Mouse (Mus musculus): ENCODE data around the gene Ccdc188. TPM values are rescaled to one million over a fixed set of nuclear protein-coding genes. Genes with fewer than 3 reads are reported as not detected.
A peak's percentile ranks its signal among the peaks of the same experiment; 100 is the strongest.

The Ccdc188 gene
- polyA plus RNA-seq (2014; fragmentation: Nextera tagmentation; extraction: Ambion mirVana), result not detected in 2 replicates

DNA sequence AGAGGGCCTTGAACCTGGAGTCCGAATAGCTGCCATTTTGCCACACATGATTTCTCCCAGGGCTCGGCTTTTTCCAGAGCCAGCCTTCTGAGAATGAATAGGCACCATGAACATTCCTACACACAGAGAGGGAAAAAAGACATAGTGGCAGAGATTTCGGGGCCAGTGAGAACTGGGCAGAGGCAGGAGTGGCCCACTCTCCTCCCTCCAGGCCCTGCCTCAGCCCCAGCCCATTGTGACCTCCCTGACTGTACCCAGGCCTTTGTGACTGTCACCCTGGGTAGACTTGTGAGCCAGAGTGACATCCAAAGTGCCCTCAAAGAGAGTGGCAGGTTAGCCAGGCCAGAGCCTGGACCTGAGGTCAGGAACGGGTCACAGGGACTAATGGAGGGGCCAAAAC is at the start of gene Ccdc188:
TSS of gene Ccdc188 (plus strand) at position 301 of the 400 bp plus-strand sequence.
- H3K4me3 ChIP-seq (ENCODE audit: low read depth, low read length), result no peak within 1 kb of the TSS
- no peaks in the 10 kb centered on the region for H3K9me3 ChIP-seq (ENCODE audit: control insufficient read depth, low read length)
- H3K27ac ChIP-seq (ENCODE audit: low read depth, low read length), result no peak within 1 kb of the TSS
- H3K27me3 ChIP-seq (ENCODE audit: control insufficient read depth, insufficient read depth, low read length), result no peaks in the 10 kb centered on the region
- DNase-seq (ENCODE audit: low spot score, missing footprints) (no peak), ATAC-seq (ENCODE audit: low FRiP score) (no peak)
- no peak within 1 kb of the TSS for H3K4me2 ChIP-seq
- peaks cover 27% of the 10 kb centered on the region for H3K4me1 ChIP-seq (ENCODE audit: control insufficient read depth, insufficient read depth, low read length)
- 90% methylated on average over 4 of the region's 4 CpGs for WGBS
- no peak within 1 kb of the TSS for H3K9ac ChIP-seq (ENCODE audit: low read length)
- no peaks in the 10 kb centered on the region for H3K36me3 ChIP-seq (ENCODE audit: control insufficient read depth, insufficient read depth, low read length)

DNA sequence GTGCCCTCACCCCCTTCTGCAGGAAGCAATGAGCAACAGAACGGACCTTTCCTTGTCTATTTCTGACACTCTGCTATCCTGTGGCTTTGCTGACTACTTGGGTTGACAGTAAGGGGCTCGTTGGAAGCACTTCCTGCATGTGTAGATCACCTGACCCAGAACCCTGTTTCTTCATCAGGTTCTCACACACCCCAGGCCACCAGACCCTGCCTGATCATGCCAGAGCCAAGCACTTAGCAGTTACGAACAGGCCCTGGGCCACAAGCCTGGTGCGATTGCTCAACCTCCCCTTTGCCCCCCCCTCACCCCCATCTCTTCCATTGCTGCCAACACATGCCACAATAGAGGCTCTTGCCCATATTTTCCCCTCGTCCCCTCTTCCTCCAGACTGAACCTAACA is 48.5 kb upstream of the Ccdc188 start:
- no peaks in the 10 kb centered on the region for H3K27me3 ChIP-seq (ENCODE audit: control insufficient read depth, insufficient read depth, low read length)
- no peak overlapping the region for H3K4me3 ChIP-seq (ENCODE audit: low read depth, low read length)
- H3K27ac ChIP-seq (ENCODE audit: low read depth, low read length), result no peak overlapping the region
- H3K4me1 ChIP-seq (ENCODE audit: control insufficient read depth, insufficient read depth, low read length), result peaks cover 8% of the 10 kb centered on the region
- ATAC-seq (ENCODE audit: low FRiP score) (no peak), DNase-seq (ENCODE audit: low spot score, missing footprints) (no peak)
- WGBS, result 79% methylated on average over 5 of the region's 5 CpGs
- no peaks in the 10 kb centered on the region for H3K36me3 ChIP-seq (ENCODE audit: control insufficient read depth, insufficient read depth, low read length)
- no peak overlapping the region for H3K4me2 ChIP-seq
- no peaks in the 10 kb centered on the region for H3K9me3 ChIP-seq (ENCODE audit: control insufficient read depth, low read length)
- no peak overlapping the region for H3K9ac ChIP-seq (ENCODE audit: low read length)

DNA sequence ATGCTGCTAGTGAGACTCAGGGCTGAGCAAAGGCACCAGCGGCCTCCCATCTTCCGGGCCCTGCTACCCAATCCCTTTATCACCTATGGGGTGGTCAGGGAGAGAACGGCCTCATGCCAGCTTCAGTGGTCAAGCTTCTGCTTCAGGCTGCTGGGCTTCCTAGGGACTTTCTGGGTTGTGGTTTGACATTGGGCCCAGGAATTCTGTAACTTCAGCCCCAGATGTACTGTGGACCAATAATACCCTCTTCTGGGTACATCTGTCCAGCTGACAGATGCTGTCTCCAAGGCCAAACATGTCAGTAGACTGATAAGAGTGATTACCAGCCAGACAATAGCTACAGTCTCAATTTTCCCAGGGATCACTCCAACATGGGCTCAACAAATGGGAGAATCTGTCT is 47.9 kb upstream of the Ccdc188 start:
- ATAC-seq (ENCODE audit: low FRiP score) (no peak), DNase-seq (ENCODE audit: low spot score, missing footprints) (no peak)
- no peak overlapping the region for H3K9ac ChIP-seq (ENCODE audit: low read length)
- H3K4me3 ChIP-seq (ENCODE audit: low read depth, low read length), result no peak overlapping the region
- H3K4me2 ChIP-seq, result no peak overlapping the region
- H3K27ac ChIP-seq (ENCODE audit: low read depth, low read length), result no peak overlapping the region
- H3K9me3 ChIP-seq (ENCODE audit: control insufficient read depth, low read length), result no peaks in the 10 kb centered on the region
- H3K27me3 ChIP-seq (ENCODE audit: control insufficient read depth, insufficient read depth, low read length), result no peaks in the 10 kb centered on the region
- peaks cover 4% of the 10 kb centered on the region for H3K4me1 ChIP-seq (ENCODE audit: control insufficient read depth, insufficient read depth, low read length)
- WGBS, result 90% methylated on average over 3 of the region's 3 CpGs
- H3K36me3 ChIP-seq (ENCODE audit: control insufficient read depth, insufficient read depth, low read length), result no peaks in the 10 kb centered on the region

DNA sequence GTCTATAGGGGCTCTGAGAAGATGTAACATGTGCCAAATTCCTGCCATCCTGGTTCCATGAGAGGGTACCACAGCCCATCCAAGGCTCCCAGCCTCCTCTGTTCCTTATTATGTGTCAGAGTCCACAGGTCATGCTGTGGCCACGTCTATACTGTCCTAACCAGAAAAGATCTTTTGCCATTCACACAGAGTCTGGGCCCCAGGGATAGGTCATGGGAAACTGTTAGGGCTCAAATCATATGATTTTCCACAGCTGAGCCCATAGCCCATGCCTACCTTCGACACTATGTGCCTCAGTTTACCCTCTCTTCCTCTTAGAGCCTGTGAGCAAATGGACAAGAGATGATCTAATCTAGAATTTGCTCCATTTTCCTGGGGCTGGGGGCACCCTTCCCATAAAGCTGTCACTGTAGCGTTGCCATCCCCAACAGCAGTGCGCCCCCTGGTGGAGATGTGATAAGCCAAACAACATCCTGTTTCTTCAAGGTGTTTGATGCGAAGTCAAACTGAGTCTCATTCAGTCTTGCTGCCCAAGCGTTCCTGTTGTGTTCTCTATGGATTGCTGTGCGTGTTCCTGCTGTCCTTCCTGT is 45.3 kb upstream of the Ccdc188 start:
- H3K27me3 ChIP-seq (ENCODE audit: control insufficient read depth, insufficient read depth, low read length), result no peaks in the 10 kb centered on the region
- H3K36me3 ChIP-seq (ENCODE audit: control insufficient read depth, insufficient read depth, low read length), result no peaks in the 10 kb centered on the region
- H3K4me3 ChIP-seq (ENCODE audit: low read depth, low read length), result no peak overlapping the region
- ATAC-seq (ENCODE audit: low FRiP score), result no peak
- 12% methylated on average over 7 of the region's 7 CpGs for WGBS
- no peak overlapping the region for H3K4me2 ChIP-seq
- H3K9me3 ChIP-seq (ENCODE audit: control insufficient read depth, low read length), result no peaks in the 10 kb centered on the region
- DNase-seq (ENCODE audit: low spot score, missing footprints), result peak; percentile 95
- no peak overlapping the region for H3K27ac ChIP-seq (ENCODE audit: low read depth, low read length)
- H3K4me1 ChIP-seq (ENCODE audit: control insufficient read depth, insufficient read depth, low read length), result no peaks in the 10 kb centered on the region; the same call in none of the 2 replicates
- no peak overlapping the region for H3K9ac ChIP-seq (ENCODE audit: low read length)

DNA sequence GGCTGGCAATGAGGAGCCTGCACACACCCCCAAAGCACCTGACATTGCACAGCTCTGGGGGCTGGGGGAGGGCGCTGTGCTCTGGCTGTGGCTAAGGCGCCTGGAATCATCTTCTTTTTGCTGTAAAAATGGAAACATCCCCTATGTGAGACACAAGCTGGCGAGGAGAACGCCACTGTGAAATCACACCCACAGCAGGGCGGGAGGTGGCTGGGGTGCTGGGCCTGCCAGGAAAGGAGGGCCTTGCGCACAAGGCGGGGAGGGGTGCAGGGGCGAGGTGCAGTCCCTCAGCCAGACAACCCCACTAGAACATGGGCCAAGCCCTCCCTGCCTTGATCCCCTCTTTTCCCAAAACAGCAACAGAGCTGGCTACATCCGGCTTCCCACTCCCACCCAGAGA is 44.4 kb upstream of the Ccdc188 start:
- Histone ChIP-seq H3K27me3 (ENCODE audit: control insufficient read depth, insufficient read depth, low read length) (no peaks in the 10 kb centered on the region), H3K4me2 (no peak overlapping the region), H3K4me3 (ENCODE audit: low read depth, low read length) (no peak overlapping the region), H3K27ac (ENCODE audit: low read depth, low read length) (no peak overlapping the region), H3K9me3 (ENCODE audit: control insufficient read depth, low read length) (no peaks in the 10 kb centered on the region), H3K9ac (ENCODE audit: low read length) (no peak overlapping the region), H3K4me1 (ENCODE audit: control insufficient read depth, insufficient read depth, low read length) (no peaks in the 10 kb centered on the region; the same call in none of the 2 replicates), H3K36me3 (ENCODE audit: control insufficient read depth, insufficient read depth, low read length) (no peaks in the 10 kb centered on the region)
- no peak for DNase-seq (ENCODE audit: low spot score, missing footprints)
- no peak for ATAC-seq (ENCODE audit: low FRiP score)
- 74% methylated on average over 9 of the region's 9 CpGs for WGBS

DNA sequence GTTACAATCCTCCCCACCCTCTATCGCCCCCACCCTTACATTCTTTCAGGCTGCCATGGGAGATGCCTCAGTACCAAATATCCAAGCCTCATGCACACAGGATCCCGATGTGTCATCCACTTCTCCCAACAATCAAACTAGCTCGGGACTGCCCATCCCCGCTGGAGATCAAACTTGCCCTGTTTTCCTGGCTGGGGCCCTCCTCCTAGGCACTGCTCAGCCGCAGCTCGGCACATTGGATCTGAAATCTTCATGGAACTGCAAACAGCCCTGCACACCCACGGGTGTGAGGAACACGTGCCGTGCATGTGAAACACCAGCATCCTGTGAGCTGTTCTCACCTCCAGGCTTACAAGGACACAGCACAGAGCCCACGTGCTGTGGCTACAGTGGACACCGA is 43.9 kb upstream of the Ccdc188 start:
- WGBS, result 67% methylated on average over 11 of the region's 11 CpGs
- no peak overlapping the region for H3K4me2 ChIP-seq
- DNase-seq (ENCODE audit: low spot score, missing footprints) (no peak), ATAC-seq (ENCODE audit: low FRiP score) (no peak)
- no peaks in the 10 kb centered on the region for H3K27me3 ChIP-seq (ENCODE audit: control insufficient read depth, insufficient read depth, low read length)
- H3K27ac ChIP-seq (ENCODE audit: low read depth, low read length), result no peak overlapping the region
- no peaks in the 10 kb centered on the region; the same call in none of the 2 replicates for H3K4me1 ChIP-seq (ENCODE audit: control insufficient read depth, insufficient read depth, low read length)
- no peaks in the 10 kb centered on the region for H3K9me3 ChIP-seq (ENCODE audit: control insufficient read depth, low read length)
- no peaks in the 10 kb centered on the region for H3K36me3 ChIP-seq (ENCODE audit: control insufficient read depth, insufficient read depth, low read length)
- no peak overlapping the region for H3K9ac ChIP-seq (ENCODE audit: low read length)
- H3K4me3 ChIP-seq (ENCODE audit: low read depth, low read length), result no peak overlapping the region

DNA sequence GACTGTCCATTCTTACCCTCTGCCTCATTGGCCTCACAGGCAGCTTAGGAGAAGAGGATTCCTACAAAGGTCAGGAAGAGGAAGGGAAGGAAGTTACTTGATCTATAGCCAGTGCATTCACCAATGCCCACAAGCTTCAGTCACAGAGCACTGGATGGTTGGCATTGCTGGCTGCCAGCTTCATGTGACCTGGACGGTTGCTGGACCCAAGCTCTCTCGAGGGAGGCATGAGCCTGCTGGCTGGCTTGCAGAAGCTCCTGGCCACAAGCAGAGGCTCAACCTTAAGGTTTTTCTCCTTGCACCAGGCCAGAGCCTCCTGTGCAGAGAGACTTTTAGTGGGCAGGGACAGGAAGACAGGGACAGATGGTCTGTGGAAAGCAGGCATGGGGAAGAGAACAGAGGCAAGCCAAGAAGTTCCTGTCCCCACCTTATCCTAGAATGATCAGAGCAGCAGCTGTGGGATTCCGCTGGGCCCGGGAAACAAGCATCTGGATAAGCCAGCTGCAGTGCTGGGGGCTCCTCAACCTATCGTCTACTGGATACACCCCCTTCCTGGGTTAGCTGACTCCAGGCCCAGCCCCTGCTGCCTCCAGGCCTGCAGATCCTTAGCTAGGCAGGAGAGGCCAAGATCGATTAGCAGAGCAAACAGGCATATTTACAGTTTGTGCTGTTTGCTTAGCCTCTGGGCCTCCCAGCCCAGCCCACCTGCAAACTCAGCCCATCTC is 41.7 kb upstream of the Ccdc188 start:
- Histone ChIP-seq H3K4me2 (no peak overlapping the region), H3K9ac (ENCODE audit: low read length) (no peak overlapping the region), H3K4me1 (ENCODE audit: control insufficient read depth, insufficient read depth, low read length) (peaks cover 10% of the 10 kb centered on the region), H3K36me3 (ENCODE audit: control insufficient read depth, insufficient read depth, low read length) (no peaks in the 10 kb centered on the region), H3K4me3 (ENCODE audit: low read depth, low read length) (no peak overlapping the region), H3K27me3 (ENCODE audit: control insufficient read depth, insufficient read depth, low read length) (no peaks in the 10 kb centered on the region), H3K9me3 (ENCODE audit: control insufficient read depth, low read length) (no peaks in the 10 kb centered on the region), H3K27ac (ENCODE audit: low read depth, low read length) (no peak overlapping the region)
- peak; percentile 18; the same call in 1 of the 2 replicates for ATAC-seq (ENCODE audit: low FRiP score)
- 69% methylated on average over 6 of the region's 6 CpGs for WGBS
- no peak for DNase-seq (ENCODE audit: low spot score, missing footprints)

DNA sequence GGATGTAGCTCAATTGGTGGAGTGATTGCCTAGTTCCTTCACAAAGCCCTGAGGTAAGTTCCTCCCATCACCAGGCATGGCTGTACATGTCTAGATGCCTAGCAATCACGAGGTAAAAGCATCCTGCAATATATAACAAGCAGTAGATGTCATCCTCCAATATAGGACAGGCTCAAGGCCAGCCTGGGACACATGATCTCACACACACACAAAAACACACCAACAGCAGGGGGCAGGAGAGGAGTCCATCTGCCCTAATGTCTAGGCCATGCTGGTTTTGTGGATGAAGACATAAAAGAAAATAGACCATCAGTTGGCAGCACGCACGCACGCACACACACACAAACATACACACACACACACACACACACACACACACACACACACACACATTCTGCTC is 40.9 kb upstream of the Ccdc188 start:
- H3K27me3 ChIP-seq (ENCODE audit: control insufficient read depth, insufficient read depth, low read length), result no peaks in the 10 kb centered on the region; the same call in 1 of the 2 replicates
- H3K9ac ChIP-seq (ENCODE audit: low read length), result no peak overlapping the region
- no peak overlapping the region for H3K27ac ChIP-seq (ENCODE audit: low read depth, low read length)
- ATAC-seq (ENCODE audit: low FRiP score) (no peak), DNase-seq (ENCODE audit: low spot score, missing footprints) (no peak)
- H3K4me1 ChIP-seq (ENCODE audit: control insufficient read depth, insufficient read depth, low read length), result peaks cover 10% of the 10 kb centered on the region
- H3K4me3 ChIP-seq (ENCODE audit: low read depth, low read length), result no peak overlapping the region
- no peaks in the 10 kb centered on the region for H3K9me3 ChIP-seq (ENCODE audit: control insufficient read depth, low read length)
- no peak overlapping the region for H3K4me2 ChIP-seq
- no peaks in the 10 kb centered on the region for H3K36me3 ChIP-seq (ENCODE audit: control insufficient read depth, insufficient read depth, low read length)
- WGBS, result 79% methylated on average over 4 of the region's 4 CpGs

DNA sequence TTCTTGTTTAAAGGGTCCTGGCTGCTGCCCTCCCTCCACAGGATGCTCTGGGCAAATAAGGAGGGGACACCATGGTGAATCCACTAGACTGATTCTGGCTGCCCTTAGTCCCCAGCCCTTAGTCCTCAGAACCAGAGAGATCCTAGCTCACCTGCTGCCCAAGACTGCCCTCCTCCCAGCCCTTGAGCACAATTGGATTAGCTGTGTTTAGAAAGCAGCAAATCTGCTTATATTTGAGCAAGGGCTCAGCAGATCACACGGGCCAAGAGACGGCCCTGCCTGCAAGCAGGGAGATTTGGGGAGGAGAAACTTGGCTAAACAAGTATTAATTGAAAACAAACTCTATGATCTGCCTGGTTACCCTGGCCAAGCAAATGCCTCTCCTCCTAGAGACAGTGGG is 38.1 kb upstream of the Ccdc188 start:
- Histone ChIP-seq H3K9me3 (ENCODE audit: control insufficient read depth, low read length) (no peaks in the 10 kb centered on the region), H3K4me1 (ENCODE audit: control insufficient read depth, insufficient read depth, low read length) (peaks cover 10% of the 10 kb centered on the region; the same call in 1 of the 2 replicates), H3K9ac (ENCODE audit: low read length) (no peak overlapping the region), H3K36me3 (ENCODE audit: control insufficient read depth, insufficient read depth, low read length) (no peaks in the 10 kb centered on the region), H3K27me3 (ENCODE audit: control insufficient read depth, insufficient read depth, low read length) (no peaks in the 10 kb centered on the region; the same call in 1 of the 2 replicates), H3K4me3 (ENCODE audit: low read depth, low read length) (no peak overlapping the region), H3K4me2 (no peak overlapping the region), H3K27ac (ENCODE audit: low read depth, low read length) (no peak overlapping the region)
- 9% methylated on average over 2 of the region's 2 CpGs for WGBS
- ATAC-seq (ENCODE audit: low FRiP score) (no peak; the same call in 1 of the 2 replicates), DNase-seq (ENCODE audit: low spot score, missing footprints) (no peak)
